Mouse (Mus musculus) intestine, postnatal 0 days (tissue): ENCODE measurements at regions not wholly inside any gene's neighbourhood (a gene's known extent, or its start where the extent isn't known, plus 50 kb on each side); places are given as distances from the start of the nearest gene placed in this dataset.

Experiments used
- ATAC-seq: fragments of 200-750 bp; cut with Nextera tagmentation; 2 replicates; pipeline ENCODE4 v1.8.0; 2017; ENCODE audit warnings: mild to moderate bottlenecking, moderate TSS enrichment, moderate library complexity
- H3K27ac ChIP-seq: fragments of 300-500 bp; sonication (generic); 2 replicates; pipeline ENCODE4 v1.5.1; 2014; ENCODE audit warnings: mild to moderate bottlenecking, low read depth, low read length, moderate library complexity
- H3K27me3 ChIP-seq: fragments of 300-500 bp; sonication (generic); replicated peaks from 2 replicates; pipeline ENCODE4 v1.6.1; 2014; ENCODE audit warnings: low read length, mixed read lengths; ENCODE audit not compliant: control insufficient read depth, insufficient read depth
- H3K36me3 ChIP-seq: fragments of 300-500 bp; sonication (generic); 2 replicates; pipeline ENCODE4 v1.6.1; 2014; ENCODE audit warnings: mild to moderate bottlenecking, moderate library complexity; ENCODE audit not compliant: control insufficient read depth, insufficient read depth
- H3K4me1 ChIP-seq: fragments of 300-500 bp; sonication (generic); replicated peaks from 2 replicates; pipeline ENCODE4 v1.6.1; 2014; ENCODE audit warnings: antibody characterized with exemption, low read length, mixed read lengths; ENCODE audit not compliant: control insufficient read depth, insufficient read depth
- H3K4me2 ChIP-seq: fragments of 300-500 bp; sonication (generic); replicated peaks from 2 replicates; pipeline ENCODE4 v1.6.1; 2014; ENCODE audit warnings: low read depth, mild to moderate bottlenecking, moderate library complexity
- H3K4me3 ChIP-seq: fragments of 300-500 bp; sonication (generic); 2 replicates; pipeline ENCODE4 v1.5.1; 2014; ENCODE audit warnings: low read depth, low read length
- H3K9ac ChIP-seq: fragments of 300-500 bp; sonication (generic); 2 replicates; pipeline ENCODE4 v1.6.1; 2014; ENCODE audit warnings: mild to moderate bottlenecking, low read depth, low read length
- H3K9me3 ChIP-seq: fragments of 300-500 bp; sonication (generic); 2 replicates; pipeline ENCODE4 v1.6.1; 2016; ENCODE audit warnings: mixed run types; ENCODE audit not compliant: control insufficient read depth
- CTCF ChIP-seq: sonication (generic); IDR thresholded peaks from 2 replicates; pipeline ENCODE4 v1.5.1; 2016; ENCODE audit warnings: low read depth, mild to moderate bottlenecking, control low read depth, antibody characterized with exemption, moderate library complexity
- WGBS: fragments of 180-500 bp; shearing (Covaris S2); extraction: QIAGEN DNeasy Blood & Tissue Kit; methylation state at CpG from one replicate; pipeline ENCODE4 v1.1.7; 2014; 5-methylcytosine and 5-hydroxymethylcytosine counted together

- H3K27ac ChIP-seq, result no peak overlapping the region
- peak; percentile 22 for TF ChIP-seq CTCF
- H3K36me3 ChIP-seq, result no peaks in the 10 kb centered on the region
- no peaks in the 10 kb centered on the region for H3K27me3 ChIP-seq
- H3K4me1 ChIP-seq, result no peaks in the 10 kb centered on the region
- no peak overlapping the region for H3K4me2 ChIP-seq
- H3K9me3 ChIP-seq, result no peaks in the 10 kb centered on the region
- H3K4me3 ChIP-seq, result no peak overlapping the region
- ATAC-seq, result no peak
- H3K9ac ChIP-seq, result no peak overlapping the region
Observed at GRCm38 (mm10) chr11:71564831-71565230, 184.9 kb upstream of the Wscd1 start.

GRCm38 (mm10) chr11:71576801-71577200 lies 172.9 kb upstream of the Wscd1 start:
- ATAC-seq, result no peak
- 81% methylated on average over 5 of the region's 5 CpGs for WGBS

GRCm38 (mm10) chr11:71581775-71582174 lies 167.9 kb upstream of the Wscd1 start:
- no peaks in the 10 kb centered on the region for H3K27me3 ChIP-seq
- no peaks in the 10 kb centered on the region for H3K36me3 ChIP-seq
- H3K4me1 ChIP-seq, result no peaks in the 10 kb centered on the region
- no peaks in the 10 kb centered on the region for H3K9me3 ChIP-seq
- H3K9ac ChIP-seq, result no peak overlapping the region
- no peak for TF ChIP-seq CTCF
- H3K4me3 ChIP-seq, result no peak overlapping the region
- ATAC-seq, result no peak
- no peak overlapping the region for H3K4me2 ChIP-seq
- WGBS, result 64% methylated on average over 2 of the region's 2 CpGs
- H3K27ac ChIP-seq, result no peak overlapping the region

More at GRCm38 (mm10) chr11:71576801-71577200, 172.9 kb upstream of the Wscd1 start:
- no peaks in the 10 kb centered on the region for H3K36me3 ChIP-seq
- no peaks in the 10 kb centered on the region for H3K27me3 ChIP-seq
- no peak for TF ChIP-seq CTCF
- H3K4me2 ChIP-seq, result no peak overlapping the region
- H3K4me1 ChIP-seq, result no peaks in the 10 kb centered on the region
- H3K9ac ChIP-seq, result no peak overlapping the region
- H3K4me3 ChIP-seq, result no peak overlapping the region
- H3K27ac ChIP-seq, result no peak overlapping the region
- H3K9me3 ChIP-seq, result no peaks in the 10 kb centered on the region

GRCm38 (mm10) chr11:71591014-71591413 lies 158.7 kb upstream of the Wscd1 start:
- no peaks in the 10 kb centered on the region for H3K4me1 ChIP-seq
- H3K9ac ChIP-seq, result no peak overlapping the region
- WGBS, result 87% methylated on average over 6 of the region's 6 CpGs
- H3K4me2 ChIP-seq, result no peak overlapping the region
- H3K9me3 ChIP-seq, result no peaks in the 10 kb centered on the region
- H3K27ac ChIP-seq, result no peak overlapping the region
- H3K4me3 ChIP-seq, result no peak overlapping the region
- H3K27me3 ChIP-seq, result no peaks in the 10 kb centered on the region
- H3K36me3 ChIP-seq, result no peaks in the 10 kb centered on the region
- ATAC-seq, result no peak
- no peak for TF ChIP-seq CTCF

GRCm38 (mm10) chr11:71594250-71594847 lies 155.4 kb upstream of the Wscd1 start:
- no peak overlapping the region for H3K27ac ChIP-seq
- H3K4me3 ChIP-seq, result no peak overlapping the region
- H3K9me3 ChIP-seq, result no peaks in the 10 kb centered on the region
- ATAC-seq, result no peak
- no peak overlapping the region for H3K9ac ChIP-seq
- no peaks in the 10 kb centered on the region for H3K27me3 ChIP-seq
- 80% methylated on average over 6 of the region's 6 CpGs for WGBS
- no peak for TF ChIP-seq CTCF
- H3K4me1 ChIP-seq, result no peaks in the 10 kb centered on the region
- H3K4me2 ChIP-seq, result no peak overlapping the region
- no peaks in the 10 kb centered on the region for H3K36me3 ChIP-seq

GRCm38 (mm10) chr11:71597709-71598108 lies 152.0 kb upstream of the Wscd1 start:
- ATAC-seq, result no peak
- no peaks in the 10 kb centered on the region for H3K9me3 ChIP-seq
- no peak overlapping the region for H3K9ac ChIP-seq
- H3K4me3 ChIP-seq, result no peak overlapping the region
- H3K27ac ChIP-seq, result no peak overlapping the region
- H3K4me1 ChIP-seq, result no peaks in the 10 kb centered on the region
- no peak for TF ChIP-seq CTCF
- no peaks in the 10 kb centered on the region for H3K36me3 ChIP-seq
- H3K4me2 ChIP-seq, result no peak overlapping the region
- no peaks in the 10 kb centered on the region for H3K27me3 ChIP-seq
- 67% methylated on average over 1 of the region's 1 CpGs for WGBS

- no peak overlapping the region for H3K9ac ChIP-seq
- H3K27ac ChIP-seq, result no peak overlapping the region
- no peaks in the 10 kb centered on the region for H3K4me1 ChIP-seq
- no peaks in the 10 kb centered on the region for H3K36me3 ChIP-seq
- 80% methylated on average over 9 of the region's 9 CpGs for WGBS
- H3K4me2 ChIP-seq, result no peak overlapping the region
- TF ChIP-seq CTCF, result no peak
- H3K9me3 ChIP-seq, result no peaks in the 10 kb centered on the region
- H3K4me3 ChIP-seq, result no peak overlapping the region
- no peak for ATAC-seq
- no peaks in the 10 kb centered on the region for H3K27me3 ChIP-seq
Observed at GRCm38 (mm10) chr11:71610782-71611181, 138.9 kb upstream of the Wscd1 start.
